Mouse (Mus musculus): ENCODE data around the gene Olfr980.

GRCm38 (mm10) chr9:40021164-40021563 lies 11.8 kb upstream of the Olfr980 start, which contains the start of gene Olfr981:
- no peak for TF ChIP-seq GATA1 (IDR thresholded peaks at IDR 0.05; ENCODE audit: borderline replicate concordance, low read length)
- no peak for TF ChIP-seq FLI1 (IDR thresholded peaks at IDR 0.05; ENCODE audit: low read length)

All from megakaryocyte, embryonic 14.5 days (primary cell).